Mouse (Mus musculus): ENCODE results near the gene Ntrk2. TPM values are rescaled to one million over a fixed set of nuclear protein-coding genes. Genes with fewer than 3 reads are reported as not detected.

The Ntrk2 gene
- total and polyA plus RNA-seq, 3 experiments: under 0.01 TPM; not detected in 2

GRCm38 (mm10) chr13:58769438-58769837 is 36.9 kb upstream of the Ntrk2 start:
- H3K79me2 ChIP-seq (ENCODE audit: control insufficient read depth, insufficient read depth, low read length, poor library complexity): no peaks in the 10 kb centered on the region
- H3K9ac ChIP-seq (ENCODE audit: control insufficient read depth, low read depth, low read length, poor library complexity, severe bottlenecking): no peak overlapping the region
- no peak for DNase-seq (ENCODE audit: low read depth, low spot score)
- no peaks in the 10 kb centered on the region for H3K9me3 ChIP-seq (replicated peaks; ENCODE audit: insufficient read depth, low read length)
- H3K4me1 ChIP-seq (ENCODE audit: control insufficient read depth in 1 of 2, insufficient read depth in 2 of 2, low read length in 2 of 2): no peaks in the 10 kb centered on the region
- H3K27ac ChIP-seq (ENCODE audit: control insufficient read depth, low read depth, low read length): no peak overlapping the region
- no peak overlapping the region for H3K4me3 ChIP-seq (ENCODE audit: control insufficient read depth in 1 of 2, insufficient read depth in 1 of 2, low read depth in 2 of 2, low read length in 2 of 2)
- no peaks in the 10 kb centered on the region for H3K27me3 ChIP-seq (ENCODE audit: control insufficient read depth in 1 of 2, insufficient read depth in 2 of 2, low read length in 2 of 2)
- TF ChIP-seq SMC3 (IDR thresholded peaks at IDR 0.05; ENCODE audit: low read depth, low read length) (no peak), RCOR1 (IDR thresholded peaks at IDR 0.05; ENCODE audit: low read depth, low read length) (no peak), GATA1 (IDR thresholded peaks at IDR 0.05; ENCODE audit: low read depth, low read length) (no peak), JUND (IDR thresholded peaks at IDR 0.05; ENCODE audit: low read depth, low read length) (no peak), MXI1 (IDR thresholded peaks at IDR 0.05; ENCODE audit: low read depth, low read length) (no peak), RAD21 (IDR thresholded peaks at IDR 0.05; ENCODE audit: low read depth, low read length) (no peak), NRF1 (IDR thresholded peaks at IDR 0.05; ENCODE audit: insufficient read depth, low read depth, low read length, poor library complexity, severe bottlenecking) (no peak), GABPA (IDR thresholded peaks at IDR 0.05; ENCODE audit: low read depth, low read length) (no peak), MYC (IDR thresholded peaks at IDR 0.05; ENCODE audit: low read depth, low read length) (no peak), TBP (IDR thresholded peaks at IDR 0.05; ENCODE audit: low read depth, low read length) (no peak), TAL1 (IDR thresholded peaks at IDR 0.05; ENCODE audit: low read length) (no peak)
- no peaks in the 10 kb centered on the region for H3K36me3 ChIP-seq (ENCODE audit: control insufficient read depth in 1 of 2, insufficient read depth in 2 of 2, low read length in 2 of 2)

- no peaks in the 10 kb centered on the region for H3K27me3 ChIP-seq (ENCODE audit: control insufficient read depth in 1 of 2, insufficient read depth in 2 of 2, low read length in 2 of 2)
- no peak for DNase-seq (ENCODE audit: low read depth, low spot score)
- H3K9ac ChIP-seq (ENCODE audit: control insufficient read depth, low read depth, low read length, poor library complexity, severe bottlenecking): no peak overlapping the region
- no peaks in the 10 kb centered on the region for H3K9me3 ChIP-seq (replicated peaks; ENCODE audit: insufficient read depth, low read length)
- H3K79me2 ChIP-seq (ENCODE audit: control insufficient read depth, insufficient read depth, low read length, poor library complexity): no peaks in the 10 kb centered on the region
- no peak for TF ChIP-seq MAX (IDR thresholded peaks at IDR 0.05; ENCODE audit: low read length)
- H3K4me1 ChIP-seq (ENCODE audit: control insufficient read depth in 1 of 2, insufficient read depth in 2 of 2, low read length in 2 of 2): no peaks in the 10 kb centered on the region
- no peaks in the 10 kb centered on the region for H3K36me3 ChIP-seq (ENCODE audit: control insufficient read depth in 1 of 2, insufficient read depth in 2 of 2, low read length in 2 of 2)
- H3K4me3 ChIP-seq (ENCODE audit: control insufficient read depth in 1 of 2, insufficient read depth in 1 of 2, low read depth in 2 of 2, low read length in 2 of 2): no peak overlapping the region
- H3K27ac ChIP-seq (ENCODE audit: control insufficient read depth, low read depth, low read length): no peak overlapping the region
Observed at GRCm38 (mm10) chr13:58779261-58779660, 27.1 kb upstream of the Ntrk2 start.

GRCm38 (mm10) chr13:58786476-58786875 is 19.9 kb upstream of the Ntrk2 start:
- no peak for TF ChIP-seq JUND (IDR thresholded peaks at IDR 0.05; ENCODE audit: low read depth, low read length)
- TF ChIP-seq USF2 (IDR thresholded peaks at IDR 0.05; ENCODE audit: borderline replicate concordance in 1 of 2, insufficient read depth in 1 of 2, low read depth in 1 of 2, low read length in 2 of 2): no peak
- no peak for TF ChIP-seq CHD2 (IDR thresholded peaks at IDR 0.05; ENCODE audit: low read length)
- TF ChIP-seq MYC (IDR thresholded peaks at IDR 0.05; ENCODE audit: low read depth, low read length): no peak
- no peak for TF ChIP-seq ZC3H11A (IDR thresholded peaks at IDR 0.05; ENCODE audit: low read depth, low read length)
- no peak for TF ChIP-seq EP300 (IDR thresholded peaks at IDR 0.05; ENCODE audit: low read depth in 1 of 2, low read length in 2 of 2)
- no peak for TF ChIP-seq MAFK (IDR thresholded peaks at IDR 0.05; ENCODE audit: borderline replicate concordance, low read depth, low read length)
- no peak for TF ChIP-seq HCFC1 (IDR thresholded peaks at IDR 0.05; ENCODE audit: low read depth, low read length)
- TF ChIP-seq MXI1 (IDR thresholded peaks at IDR 0.05; ENCODE audit: low read depth, low read length): no peak
- no peak for TF ChIP-seq MAX (IDR thresholded peaks at IDR 0.05; ENCODE audit: low read length)
- TF ChIP-seq MYB (IDR thresholded peaks at IDR 0.05; ENCODE audit: low read depth, low read length): no peak
- no peak for TF ChIP-seq TCF12 (IDR thresholded peaks at IDR 0.05; ENCODE audit: low read depth, low read length)
- no peak for TF ChIP-seq GATA1 (IDR thresholded peaks at IDR 0.05; ENCODE audit: low read depth, low read length)
- no peak for DNase-seq (ENCODE audit: low read depth, low spot score)

More at GRCm38 (mm10) chr13:58786476-58786875, 19.9 kb upstream of the Ntrk2 start:
- Histone ChIP-seq H3K4me1 (ENCODE audit: control insufficient read depth in 1 of 2, insufficient read depth in 2 of 2, low read length in 2 of 2) (no peaks in the 10 kb centered on the region), H3K36me3 (ENCODE audit: control insufficient read depth in 1 of 2, insufficient read depth in 2 of 2, low read length in 2 of 2) (no peaks in the 10 kb centered on the region), H3K4me3 (ENCODE audit: control insufficient read depth in 1 of 2, insufficient read depth in 1 of 2, low read depth in 2 of 2, low read length in 2 of 2) (no peak overlapping the region), H3K9me3 (replicated peaks; ENCODE audit: insufficient read depth, low read length) (no peaks in the 10 kb centered on the region), H3K27me3 (ENCODE audit: control insufficient read depth in 1 of 2, insufficient read depth in 2 of 2, low read length in 2 of 2) (no peaks in the 10 kb centered on the region), H3K9ac (ENCODE audit: control insufficient read depth, low read depth, low read length, poor library complexity, severe bottlenecking) (no peak overlapping the region), H3K79me2 (ENCODE audit: control insufficient read depth, insufficient read depth, low read length, poor library complexity) (no peaks in the 10 kb centered on the region), H3K27ac (ENCODE audit: control insufficient read depth, low read depth, low read length) (no peak overlapping the region)
